Mouse (Mus musculus) CH12.LX (cell line): Measurements from ENCODE around the gene Dgkz. TPM values are rescaled to one million over a fixed set of nuclear protein-coding genes. Genes with fewer than 3 reads are reported as not detected.
A peak's percentile ranks its signal among the peaks of the same experiment; 100 is the strongest.

Experiments used
- DNase-seq: peaks from one replicate; pipeline ENCODE4 v3.0.0-alpha.2; 2013; ENCODE audit errors: extremely low read depth
- H3K27ac ChIP-seq: 2 replicates; pipeline ENCODE4 v1.5.1; 2012; ENCODE audit warnings: low read depth, mild to moderate bottlenecking, control low read depth, moderate library complexity; ENCODE audit not compliant: insufficient read depth
- H3K27me3 ChIP-seq: replicated peaks from 2 replicates; pipeline ENCODE3; 2012; ENCODE audit warnings: inconsistent platforms
- H3K36me3 ChIP-seq, 2 experiments: replicated peaks in 1 of 2; 2 replicates each; pipeline versions ENCODE3 to v1.6.1; 2012; ENCODE audit warnings: inconsistent platforms in 1 of 2, low read length in 1 of 2, mild to moderate bottlenecking in 1 of 2, mixed read lengths in 1 of 2, moderate library complexity in 1 of 2; ENCODE audit not compliant: control insufficient read depth in 1 of 2, insufficient read depth in 1 of 2
- H3K4me1 ChIP-seq, 2 experiments: 2 replicates each; pipeline ENCODE4 v1.6.1; 2012; ENCODE audit warnings: inconsistent platforms in 1 of 2, moderate library complexity in 1 of 2; ENCODE audit not compliant: insufficient read depth in 2 of 2, control insufficient read depth in 1 of 2
- H3K4me2 ChIP-seq: 2 replicates; pipeline ENCODE4 v1.6.1; 2012; ENCODE audit warnings: low read depth, mild to moderate bottlenecking, control low read depth; ENCODE audit not compliant: poor library complexity, insufficient read depth, severe bottlenecking
- H3K4me3 ChIP-seq, 3 experiments: fragments of 150-350 bp in 1 of 3; sonication (generic) in 1 of 3; replicated peaks in 1 of 3; 2 replicates each; pipeline versions ENCODE3 to v1.5.1; 2011 to 2012; ENCODE audit warnings: low read depth in 2 of 3, low read length in 2 of 3, mild to moderate bottlenecking in 2 of 3, moderate library complexity in 2 of 3, control low read depth in 1 of 3, improper control_type of control experiment in 1 of 3, inconsistent platforms in 1 of 3, mixed read lengths in 1 of 3; ENCODE audit not compliant: poor library complexity in 1 of 3
- H3K79me2 ChIP-seq: replicated peaks from 2 replicates; pipeline ENCODE4 v1.6.1; 2012; ENCODE audit warnings: mild to moderate bottlenecking, moderate library complexity; ENCODE audit not compliant: control insufficient read depth, poor library complexity, insufficient read depth, severe bottlenecking; ENCODE audit errors: extremely low read depth
- H3K9ac ChIP-seq: 2 replicates; pipeline ENCODE4 v1.6.1; 2012; ENCODE audit warnings: low read depth, mild to moderate bottlenecking, control low read depth, moderate library complexity; ENCODE audit not compliant: insufficient read depth
- H3K9me3 ChIP-seq: replicated peaks from 2 replicates; pipeline ENCODE3; 2012; ENCODE audit warnings: low read length, inconsistent platforms, mixed read lengths
- BHLHE40 ChIP-seq: IDR thresholded peaks from 2 replicates; pipeline ENCODE4 v1.6.1; 2011; ENCODE audit warnings: mild to moderate bottlenecking, low read depth, low read length, improper control_type of control experiment
- CHD2 ChIP-seq: IDR thresholded peaks from 2 replicates; pipeline ENCODE4 v1.6.1; 2011; ENCODE audit warnings: low read length, improper control_type of control experiment
- CTCF ChIP-seq, 2 experiments: IDR thresholded peaks in 1 of 2; conservative IDR thresholded peaks in 1 of 2; 2 replicates each; pipeline ENCODE4 v1.5.1; 2011 to 2012; ENCODE audit warnings: low read depth in 2 of 2, low read length in 2 of 2, improper control_type of control experiment in 1 of 2, inconsistent platforms in 1 of 2, mild to moderate bottlenecking in 1 of 2, moderate library complexity in 1 of 2
- EP300 ChIP-seq: IDR thresholded peaks from 2 replicates; pipeline ENCODE4 v1.6.1; 2011; ENCODE audit warnings: low read length, improper control_type of control experiment
- ETS1 ChIP-seq: conservative IDR thresholded peaks from 2 replicates; pipeline ENCODE4 v1.6.1; 2012; ENCODE audit warnings: low read depth, mild to moderate bottlenecking, inconsistent platforms, low read length, improper control_type of control experiment, moderate library complexity
- HCFC1 ChIP-seq: IDR thresholded peaks from 2 replicates; pipeline ENCODE4 v1.6.1; 2012; ENCODE audit warnings: low read depth, mild to moderate bottlenecking, inconsistent platforms, low read length, improper control_type of control experiment
- IRF4 ChIP-seq: IDR thresholded peaks from 2 replicates; pipeline ENCODE4 v1.6.1; 2014; ENCODE audit warnings: low read depth, mild to moderate bottlenecking, inconsistent platforms, low read length, improper control_type of control experiment
- JUND ChIP-seq: conservative IDR thresholded peaks from 2 replicates; pipeline ENCODE4 v1.6.1; 2011; ENCODE audit warnings: low read depth, low read length, improper control_type of control experiment
- MAX ChIP-seq: IDR thresholded peaks from 2 replicates; pipeline ENCODE4 v1.6.1; 2011; ENCODE audit warnings: low read length, improper control_type of control experiment
- MAZ ChIP-seq: IDR thresholded peaks from 2 replicates; pipeline ENCODE4 v1.6.1; 2012; ENCODE audit warnings: low read depth, mild to moderate bottlenecking, inconsistent platforms, low read length, improper control_type of control experiment, moderate library complexity
- MEF2A ChIP-seq: IDR thresholded peaks from 2 replicates; pipeline ENCODE4 v1.6.1; 2014; ENCODE audit warnings: low read depth, mild to moderate bottlenecking, inconsistent platforms, low read length, improper control_type of control experiment, borderline replicate concordance
- MXI1 ChIP-seq: IDR thresholded peaks from 2 replicates; pipeline ENCODE4 v1.6.1; 2011; ENCODE audit warnings: mild to moderate bottlenecking, low read depth, low read length, improper control_type of control experiment
- MYC ChIP-seq: IDR thresholded peaks from 2 replicates; pipeline ENCODE4 v1.6.1; 2011; ENCODE audit warnings: low read depth, mild to moderate bottlenecking, improper control_type of control experiment, low read length
- NELFE ChIP-seq: IDR thresholded peaks from 2 replicates; pipeline ENCODE4 v1.6.1; 2011; ENCODE audit warnings: low read depth, low read length, improper control_type of control experiment
- NRF1 ChIP-seq: IDR thresholded peaks from 2 replicates; pipeline ENCODE4 v1.6.1; 2014; ENCODE audit warnings: low read depth, mild to moderate bottlenecking, inconsistent platforms, low read length, improper control_type of control experiment, moderate library complexity
- POLR2A ChIP-seq: IDR thresholded peaks from 2 replicates; pipeline ENCODE4 v1.6.1; 2011; ENCODE audit warnings: low read depth, mild to moderate bottlenecking, improper control_type of control experiment, low read length
- RAD21 ChIP-seq: IDR thresholded peaks from 2 replicates; pipeline ENCODE4 v1.6.1; 2011; ENCODE audit warnings: low read depth, mild to moderate bottlenecking, low read length, improper control_type of control experiment, moderate library complexity
- RCOR1 ChIP-seq: conservative IDR thresholded peaks from 2 replicates; pipeline ENCODE4 v1.6.1; 2012; ENCODE audit warnings: low read depth, mild to moderate bottlenecking, inconsistent platforms, low read length, improper control_type of control experiment
- SIN3A ChIP-seq: IDR thresholded peaks from 2 replicates; pipeline ENCODE4 v1.6.1; 2012; ENCODE audit warnings: low read length, improper control_type of control experiment, inconsistent platforms
- SMC3 ChIP-seq: IDR thresholded peaks from 2 replicates; pipeline ENCODE4 v1.6.1; 2011; ENCODE audit warnings: low read depth, low read length, improper control_type of control experiment
- TBP ChIP-seq: conservative IDR thresholded peaks from 2 replicates; pipeline ENCODE4 v1.6.1; 2011; ENCODE audit warnings: low read depth, low read length, improper control_type of control experiment
- TCF12 ChIP-seq: IDR thresholded peaks from 2 replicates; pipeline ENCODE4 v1.6.1; 2014; ENCODE audit warnings: low read depth, mild to moderate bottlenecking, inconsistent platforms, low read length, improper control_type of control experiment
- dilution Hi-C: fragments of 300-500 bp; cut with MboI; formaldehyde crosslinking; loops from 2 replicates; pipeline ENCODE4 v1.14.3; 2020; ENCODE audit warnings: low sequenced_read_pairs; ENCODE audit not compliant: extremely low pct_unique_long_range_greater_than_20kb, extremely low pct_ligation_motif_present
- in situ Hi-C: fragments of 300-500 bp; cut with MboI; formaldehyde crosslinking; loops from 3 replicates; pipeline ENCODE4 v1.14.3; 2019; ENCODE audit warnings: low sequenced_read_pairs, low pct_ligation_motif_present, low pct_unique_long_range_greater_than_20kb, mixed read lengths
- polyA plus RNA-seq: library from polyadenylated mRNA; unstranded; fragments of >175 nt; gene quantifications from 2 replicates; pipeline ENCODE4 v1.2.1, GENCODE M21; 2012; ENCODE audit warnings: low read depth; ENCODE audit not compliant: insufficient read length
- total RNA-seq, 2 experiments: library from RNA; depleted of rRNA; stranded (reverse); fragments of 300-350 nt in 1 of 2; fragments of >200 nt in 1 of 2; gene quantifications; 2 replicates each; pipeline ENCODE4 v1.2.3; 2012 to 2014

Dgkz gene
- total and polyA plus RNA-seq, 3 experiments: 38.6 to 60.2 (median 50.4) TPM

GRCm38 (mm10) chr2:91924726-91925125, 50.9 kb downstream of the Dgkz start:
- H3K4me2 ChIP-seq: no peak overlapping the region
- no peaks in the 10 kb centered on the region; the same call in 1 of the 2 replicates for H3K79me2 ChIP-seq
- H3K9me3 ChIP-seq: no peaks in the 10 kb centered on the region
- H3K36me3 ChIP-seq: peaks cover 13 to 59% of the 10 kb centered on the region in 2 experiments
- in situ Hi-C loops (loop anchor here (10.0 kb wide), 1 partner anchor 150 kb away; no protein-coding TSS in a partner anchor), dilution Hi-C loops (no loop called here)
- H3K4me3 ChIP-seq: no peak overlapping the region
- no peak overlapping the region for H3K27ac ChIP-seq
- TF ChIP-seq NELFE (no peak), CTCF (conservative IDR thresholded peaks at IDR 0.05 in 1 of 2, IDR thresholded peaks at IDR 0.05 in 1 of 2; ENCODE audit: low read depth in 2 of 2, low read length in 2 of 2) (no peak), EP300 (no peak), JUND (no peak)
- H3K9ac ChIP-seq: no peak overlapping the region
- no peak for DNase-seq
- H3K27me3 ChIP-seq: no peaks in the 10 kb centered on the region
- peaks cover 10 to 34% of the 10 kb centered on the region in 2 experiments for H3K4me1 ChIP-seq

GRCm38 (mm10) chr2:91923415-91924337, 52.0 kb downstream of the Dgkz start:
- no peak overlapping the region for H3K27ac ChIP-seq
- dilution Hi-C loops: no loop called here
- H3K4me1 ChIP-seq: peaks cover 10 to 34% of the 10 kb centered on the region in 2 experiments
- peak overlapping the region; percentile 16; the same call in 1 of the 2 replicates for H3K9ac ChIP-seq
- in situ Hi-C loops: loop anchor here (10.0 kb wide), 1 partner anchor 149 kb away; no protein-coding TSS in a partner anchor
- no peaks in the 10 kb centered on the region for H3K27me3 ChIP-seq
- H3K4me3 ChIP-seq: peak overlapping the region; percentile 68 to 70 (median 69)
- peaks cover 11 to 58% of the 10 kb centered on the region in 2 experiments for H3K36me3 ChIP-seq
- peak overlapping the region; percentile 87 for H3K4me2 ChIP-seq
- TF ChIP-seq MAX (peak; percentile 84), HCFC1 (no peak), RCOR1 (peak; percentile 49; the same call in 1 of the 2 replicates), TBP (no peak), CTCF (conservative IDR thresholded peaks at IDR 0.05 in 1 of 2, IDR thresholded peaks at IDR 0.05 in 1 of 2; ENCODE audit: low read depth in 2 of 2, low read length in 2 of 2) (peak in 1 of 2 experiments; percentile 79; a peak in 2 of 4 replicates), MYC (peak; percentile 71; the same call in 1 of the 2 replicates), MAZ (no peak), MEF2A (0 out of 2 replicates have a peak, but pooled peaks have one; percentile 16), SIN3A (no peak), CHD2 (0 out of 2 replicates have a peak, but pooled peaks have one; percentile 11), BHLHE40 (peak; percentile 81), POLR2A (peak; percentile 37; the same call in 1 of the 2 replicates), SMC3 (peak; percentile 57), NRF1 (no peak), ETS1 (no peak), RAD21 (peak; percentile 65), IRF4 (peak; percentile 60), TCF12 (no peak), MXI1 (peak; percentile 86)
- no peaks in the 10 kb centered on the region; the same call in 1 of the 2 replicates for H3K79me2 ChIP-seq
- H3K9me3 ChIP-seq: no peaks in the 10 kb centered on the region
- peak; percentile 85 for DNase-seq
